Mouse (Mus musculus): Measurements from ENCODE around the gene Hoxc6.

- TF ChIP-seq CTCF (IDR thresholded peaks at IDR 0.05; ENCODE audit: low read depth) (no peak), EP300 (IDR thresholded peaks at IDR 0.05; ENCODE audit: low read depth) (no peak)
Observed at GRCm38 (mm10) chr15:102953561-102953960, 44.5 kb upstream of the Hoxc6 start.

Measured in liver, postnatal 0 days (tissue).